Mouse (Mus musculus) hindbrain, embryonic 12.5 days (tissue): ENCODE measurements at regions not wholly inside any gene's neighbourhood (a gene's known extent, or its start where the extent isn't known, plus 50 kb on each side); places are given as distances from the start of the nearest gene placed in this dataset.

Experiments
- ATAC-seq: fragments of 200-750 bp; cut with Nextera tagmentation; 2 replicates; pipeline ENCODE4 v1.8.0; 2017; ENCODE audit warnings: moderate TSS enrichment; ENCODE audit not compliant: low FRiP score
- H3K27ac ChIP-seq: fragments of 300-500 bp; sonication (generic); 2 replicates; pipeline ENCODE4 v1.5.1; 2016; ENCODE audit warnings: mild to moderate bottlenecking
- H3K27me3 ChIP-seq: fragments of 300-500 bp; sonication (generic); 2 replicates; pipeline ENCODE4 v1.6.1; 2016; ENCODE audit warnings: mild to moderate bottlenecking
- H3K36me3 ChIP-seq: fragments of 300-500 bp; sonication (generic); 2 replicates; pipeline ENCODE4 v1.6.1; 2016; ENCODE audit warnings: mild to moderate bottlenecking
- H3K4me1 ChIP-seq: fragments of 300-500 bp; sonication (generic); 2 replicates; pipeline ENCODE4 v1.6.1; 2016
- H3K4me2 ChIP-seq: fragments of 300-500 bp; sonication (generic); replicated peaks from 2 replicates; pipeline ENCODE4 v1.6.1; 2016; ENCODE audit warnings: mild to moderate bottlenecking
- H3K4me3 ChIP-seq: fragments of 300-500 bp; sonication (generic); 2 replicates; pipeline ENCODE4 v1.5.1; 2016; ENCODE audit warnings: mild to moderate bottlenecking
- H3K9ac ChIP-seq: fragments of 300-500 bp; sonication (generic); 2 replicates; pipeline ENCODE4 v1.6.1; 2016; ENCODE audit warnings: mild to moderate bottlenecking, moderate library complexity
- H3K9me3 ChIP-seq: fragments of 300-500 bp; sonication (generic); replicated peaks from 2 replicates; pipeline ENCODE4 v1.6.1; 2016; ENCODE audit warnings: mild to moderate bottlenecking
- WGBS: fragments of 180-500 bp; shearing (Covaris S2); methylation state at CpG from one replicate; pipeline ENCODE4 v1.1.7; 2016; 5-methylcytosine and 5-hydroxymethylcytosine counted together

GRCm38 (mm10) chr10:92556526-92557422, 165.4 kb downstream of the Nedd1 start:
- no peak overlapping the region for H3K9ac ChIP-seq
- ATAC-seq, result peak; percentile 75
- WGBS, result 5% methylated on average over 8 of the region's 8 CpGs
- H3K36me3 ChIP-seq, result no peaks in the 10 kb centered on the region
- peak overlapping the region; percentile 71 for H3K27ac ChIP-seq
- peaks cover 21% of the 10 kb centered on the region for H3K4me1 ChIP-seq
- no peaks in the 10 kb centered on the region for H3K27me3 ChIP-seq
- no peak overlapping the region for H3K4me3 ChIP-seq
- H3K9me3 ChIP-seq, result no peaks in the 10 kb centered on the region
- H3K4me2 ChIP-seq, result peak overlapping the region; percentile 34

GRCm38 (mm10) chr10:92555727-92556525, 166.3 kb downstream of the Nedd1 start:
- Histone ChIP-seq H3K27me3 (no peaks in the 10 kb centered on the region), H3K36me3 (no peaks in the 10 kb centered on the region), H3K4me2 (peak overlapping the region; percentile 34), H3K4me3 (no peak overlapping the region), H3K9ac (no peak overlapping the region), H3K27ac (peak overlapping the region; percentile 71), H3K9me3 (no peaks in the 10 kb centered on the region), H3K4me1 (peaks cover 21% of the 10 kb centered on the region)
- 19% methylated on average over 13 of the region's 13 CpGs for WGBS
- peak; percentile 44 for ATAC-seq

- no peak for ATAC-seq
- H3K9me3 ChIP-seq, result no peaks in the 10 kb centered on the region
- H3K27me3 ChIP-seq, result no peaks in the 10 kb centered on the region
- H3K4me1 ChIP-seq, result peaks cover 21% of the 10 kb centered on the region
- 77% methylated on average over 3 of the region's 3 CpGs for WGBS
- no peaks in the 10 kb centered on the region for H3K36me3 ChIP-seq
- H3K4me3 ChIP-seq, result no peak overlapping the region
- no peak overlapping the region for H3K4me2 ChIP-seq
- no peak overlapping the region for H3K9ac ChIP-seq
- no peak overlapping the region for H3K27ac ChIP-seq
These were observed 168.3 kb downstream of the Nedd1 start for GRCm38 (mm10) chr10:92553966-92554365.

- WGBS, result 52% methylated on average over 4 of the region's 4 CpGs
- no peaks in the 10 kb centered on the region for H3K4me1 ChIP-seq
- ATAC-seq, result no peak
- no peaks in the 10 kb centered on the region for H3K27me3 ChIP-seq
- no peak overlapping the region for H3K4me3 ChIP-seq
- no peak overlapping the region for H3K9ac ChIP-seq
- no peak overlapping the region for H3K4me2 ChIP-seq
- no peaks in the 10 kb centered on the region for H3K9me3 ChIP-seq
- no peak overlapping the region for H3K27ac ChIP-seq
- H3K36me3 ChIP-seq, result no peaks in the 10 kb centered on the region
These were observed 173.2 kb downstream of the Nedd1 start for GRCm38 (mm10) chr10:92548875-92549586.

- Histone ChIP-seq H3K4me1 (no peaks in the 10 kb centered on the region), H3K27me3 (no peaks in the 10 kb centered on the region), H3K27ac (no peak overlapping the region), H3K4me2 (no peak overlapping the region), H3K36me3 (no peaks in the 10 kb centered on the region), H3K9ac (no peak overlapping the region), H3K4me3 (no peak overlapping the region), H3K9me3 (no peaks in the 10 kb centered on the region)
- 81% methylated on average over 4 of the region's 4 CpGs for WGBS
- ATAC-seq, result no peak
These were observed 183.8 kb downstream of the Nedd1 start for GRCm38 (mm10) chr10:92538433-92538832.

- 74% methylated on average over 5 of the region's 5 CpGs for WGBS
- H3K9me3 ChIP-seq, result no peaks in the 10 kb centered on the region
- H3K36me3 ChIP-seq, result no peaks in the 10 kb centered on the region
- H3K4me2 ChIP-seq, result no peak overlapping the region
- H3K27me3 ChIP-seq, result no peaks in the 10 kb centered on the region
- H3K4me1 ChIP-seq, result no peaks in the 10 kb centered on the region
- no peak overlapping the region for H3K4me3 ChIP-seq
- ATAC-seq, result no peak
- H3K27ac ChIP-seq, result no peak overlapping the region
- H3K9ac ChIP-seq, result no peak overlapping the region
These were observed 205.3 kb downstream of the Nedd1 start for GRCm38 (mm10) chr10:92516886-92517285.

GRCm38 (mm10) chr10:92511769-92512168, 210.5 kb downstream of the Nedd1 start:
- whole genome bisulfite sequencing, result 74% methylated on average over 7 of the region's 7 CpGs
- no peak overlapping the region for H3K4me3 ChIP-seq
- no peak overlapping the region for H3K4me2 ChIP-seq
- no peak overlapping the region for H3K27ac ChIP-seq
- H3K36me3 ChIP-seq, result no peaks in the 10 kb centered on the region
- ATAC-seq, result no peak
- H3K9me3 ChIP-seq, result no peaks in the 10 kb centered on the region
- no peaks in the 10 kb centered on the region for H3K27me3 ChIP-seq
- H3K9ac ChIP-seq, result no peak overlapping the region
- no peaks in the 10 kb centered on the region for H3K4me1 ChIP-seq

- no peak overlapping the region for H3K4me3 ChIP-seq
- H3K27me3 ChIP-seq, result no peaks in the 10 kb centered on the region
- no peaks in the 10 kb centered on the region for H3K36me3 ChIP-seq
- no peaks in the 10 kb centered on the region for H3K4me1 ChIP-seq
- H3K9ac ChIP-seq, result no peak overlapping the region
- ATAC-seq, result no peak
- 89% methylated on average over 2 of the region's 2 CpGs for WGBS
- H3K27ac ChIP-seq, result no peak overlapping the region
- H3K4me2 ChIP-seq, result no peak overlapping the region
- H3K9me3 ChIP-seq, result no peaks in the 10 kb centered on the region
These were observed 211.5 kb downstream of the Nedd1 start for GRCm38 (mm10) chr10:92510677-92511076.

GRCm38 (mm10) chr10:92504271-92504670, 217.9 kb downstream of the Nedd1 start:
- Histone ChIP-seq H3K4me1 (no peaks in the 10 kb centered on the region), H3K27ac (no peak overlapping the region), H3K36me3 (no peaks in the 10 kb centered on the region), H3K4me3 (no peak overlapping the region), H3K4me2 (no peak overlapping the region), H3K9me3 (no peaks in the 10 kb centered on the region), H3K27me3 (no peaks in the 10 kb centered on the region), H3K9ac (no peak overlapping the region)
- WGBS, result 91% methylated on average over 1 of the region's 1 CpGs
- no peak for ATAC-seq

- Histone ChIP-seq H3K9me3 (peaks cover 6% of the 10 kb centered on the region), H3K4me2 (no peak overlapping the region), H3K4me1 (no peaks in the 10 kb centered on the region), H3K27me3 (no peaks in the 10 kb centered on the region), H3K9ac (no peak overlapping the region), H3K36me3 (no peaks in the 10 kb centered on the region), H3K4me3 (no peak overlapping the region), H3K27ac (no peak overlapping the region)
- WGBS, result 77% methylated on average over 1 of the region's 1 CpGs
- ATAC-seq, result no peak
These were observed 238.6 kb downstream of the Nedd1 start for GRCm38 (mm10) chr10:92483592-92483991.

- no peak overlapping the region for H3K4me2 ChIP-seq
- no peaks in the 10 kb centered on the region for H3K27me3 ChIP-seq
- no peaks in the 10 kb centered on the region for H3K4me1 ChIP-seq
- WGBS, result 55% methylated on average over 3 of the region's 3 CpGs
- H3K27ac ChIP-seq, result no peak overlapping the region
- H3K36me3 ChIP-seq, result no peaks in the 10 kb centered on the region
- H3K4me3 ChIP-seq, result no peak overlapping the region
- H3K9me3 ChIP-seq, result 0 out of 2 replicates have a peak, but pooled peaks cover 7% of the 10 kb centered on the region
- no peak for ATAC-seq
- no peak overlapping the region for H3K9ac ChIP-seq
These were observed 248.9 kb downstream of the Nedd1 start for GRCm38 (mm10) chr10:92473282-92473681.

GRCm38 (mm10) chr10:92471111-92471510, 251.1 kb downstream of the Nedd1 start:
- ATAC-seq, result no peak
- Histone ChIP-seq H3K9me3 (0 out of 2 replicates have a peak, but pooled peaks cover 7% of the 10 kb centered on the region), H3K27me3 (no peaks in the 10 kb centered on the region), H3K9ac (no peak overlapping the region), H3K27ac (no peak overlapping the region), H3K4me3 (no peak overlapping the region), H3K4me1 (no peaks in the 10 kb centered on the region), H3K4me2 (no peak overlapping the region), H3K36me3 (no peaks in the 10 kb centered on the region)
- 85% methylated on average over 1 of the region's 1 CpGs for WGBS
